Mouse (Mus musculus) hindbrain, embryonic 16.5 days (tissue): Measurements from ENCODE around the gene Pde10a. TPM values are rescaled to one million over a fixed set of nuclear protein-coding genes. Genes with fewer than 3 reads are reported as not detected.

ENCODE experiments used
- ATAC-seq: fragments of 200-750 bp; cut with Nextera tagmentation; 2 replicates; pipeline ENCODE4 v1.8.0; 2017; ENCODE audit warnings: moderate TSS enrichment, moderate library complexity
- H3K27ac ChIP-seq: fragments of 300-500 bp; sonication (generic); 2 replicates; pipeline ENCODE4 v1.5.1; 2014; ENCODE audit warnings: low read depth, mild to moderate bottlenecking, control low read depth, low read length, moderate library complexity
- H3K27me3 ChIP-seq: fragments of 300-500 bp; sonication (generic); replicated peaks from 2 replicates; pipeline ENCODE4 v1.6.1; 2014; ENCODE audit warnings: low read length; ENCODE audit not compliant: control insufficient read depth, insufficient read depth
- H3K36me3 ChIP-seq: fragments of 300-500 bp; sonication (generic); 2 replicates; pipeline ENCODE4 v1.6.1; 2014; ENCODE audit warnings: mild to moderate bottlenecking, low read length, moderate library complexity, mixed read lengths; ENCODE audit not compliant: control insufficient read depth, insufficient read depth
- H3K4me1 ChIP-seq: fragments of 300-500 bp; sonication (generic); 2 replicates; pipeline ENCODE4 v1.6.1; 2014; ENCODE audit warnings: low read depth, low read length; ENCODE audit not compliant: control insufficient read depth, insufficient read depth
- H3K4me2 ChIP-seq: fragments of 300-500 bp; sonication (generic); 2 replicates; pipeline ENCODE4 v1.6.1; 2014; ENCODE audit warnings: mild to moderate bottlenecking, low read length, control low read depth, moderate library complexity
- H3K4me3 ChIP-seq: fragments of 300-500 bp; sonication (generic); 2 replicates; pipeline ENCODE4 v1.5.1; 2014; ENCODE audit warnings: mild to moderate bottlenecking, low read length, control low read depth, moderate library complexity
- H3K9ac ChIP-seq: fragments of 300-500 bp; sonication (generic); 2 replicates; pipeline ENCODE4 v1.6.1; 2014; ENCODE audit warnings: low read depth, mild to moderate bottlenecking, control low read depth, low read length, moderate library complexity
- H3K9me3 ChIP-seq: fragments of 300-500 bp; sonication (generic); 2 replicates; pipeline ENCODE4 v1.6.1; 2014; ENCODE audit warnings: mild to moderate bottlenecking, low read length, moderate library complexity; ENCODE audit not compliant: control insufficient read depth
- WGBS: fragments of 180-500 bp; shearing (Covaris S2); extraction: QIAGEN DNeasy Blood & Tissue Kit; methylation state at CpG from one replicate; pipeline ENCODE4 v1.1.7; 2014; 5-methylcytosine and 5-hydroxymethylcytosine counted together
- polyA plus RNA-seq: library from polyadenylated mRNA; unstranded; fragments of >200 nt; fragmentation: Nextera tagmentation; extraction: Ambion mirVana; gene quantifications from 2 replicates; pipeline ENCODE4 v1.2.1, GENCODE M21; 2015

The Pde10a gene
- polyA plus RNA-seq, 1 experiment from 2014 or later = 11.3 TPM

- Histone ChIP-seq H3K36me3 (no peaks in the 10 kb centered on the region), H3K9ac (no peak overlapping the region), H3K27ac (no peak overlapping the region), H3K27me3 (no peaks in the 10 kb centered on the region), H3K9me3 (no peaks in the 10 kb centered on the region), H3K4me2 (no peak overlapping the region), H3K4me3 (no peak overlapping the region), H3K4me1 (no peaks in the 10 kb centered on the region)
- ATAC-seq = no peak
- WGBS = 77% methylated on average over 8 of the region's 8 CpGs
Observed at GRCm38 (mm10) chr17:8724464-8724974, 199.3 kb downstream of the Pde10a start.

GRCm38 (mm10) chr17:8728646-8729045, 203.5 kb downstream of the Pde10a start:
- Histone ChIP-seq H3K9me3 (no peaks in the 10 kb centered on the region), H3K4me1 (no peaks in the 10 kb centered on the region), H3K36me3 (no peaks in the 10 kb centered on the region), H3K9ac (no peak overlapping the region), H3K27me3 (no peaks in the 10 kb centered on the region), H3K27ac (no peak overlapping the region), H3K4me2 (no peak overlapping the region), H3K4me3 (no peak overlapping the region)
- ATAC-seq = no peak
- WGBS = 42% methylated on average over 7 of the region's 7 CpGs

GRCm38 (mm10) chr17:8729808-8730207, 204.6 kb downstream of the Pde10a start:
- no peak overlapping the region for H3K4me3 ChIP-seq
- H3K27me3 ChIP-seq = no peaks in the 10 kb centered on the region
- no peaks in the 10 kb centered on the region for H3K9me3 ChIP-seq
- no peak for ATAC-seq
- no peak overlapping the region for H3K4me2 ChIP-seq
- H3K9ac ChIP-seq = no peak overlapping the region
- H3K36me3 ChIP-seq = no peaks in the 10 kb centered on the region
- no peak overlapping the region for H3K27ac ChIP-seq
- 82% methylated on average over 7 of the region's 7 CpGs for WGBS
- H3K4me1 ChIP-seq = no peaks in the 10 kb centered on the region

- no peaks in the 10 kb centered on the region for H3K9me3 ChIP-seq
- no peak overlapping the region for H3K9ac ChIP-seq
- ATAC-seq = no peak
- no peaks in the 10 kb centered on the region for H3K36me3 ChIP-seq
- H3K4me3 ChIP-seq = no peak overlapping the region
- no peaks in the 10 kb centered on the region for H3K4me1 ChIP-seq
- no peak overlapping the region for H3K27ac ChIP-seq
- H3K27me3 ChIP-seq = no peaks in the 10 kb centered on the region
- H3K4me2 ChIP-seq = no peak overlapping the region
- 56% methylated on average over 6 of the region's 6 CpGs for WGBS
Observed at GRCm38 (mm10) chr17:8731073-8731472, 205.9 kb downstream of the Pde10a start.

GRCm38 (mm10) chr17:8736259-8736658, 211.1 kb downstream of the Pde10a start:
- Histone ChIP-seq H3K9me3 (no peaks in the 10 kb centered on the region), H3K4me3 (no peak overlapping the region), H3K27ac (no peak overlapping the region), H3K27me3 (no peaks in the 10 kb centered on the region), H3K9ac (no peak overlapping the region), H3K36me3 (no peaks in the 10 kb centered on the region), H3K4me2 (no peak overlapping the region), H3K4me1 (no peaks in the 10 kb centered on the region)
- WGBS = 45% methylated on average over 6 of the region's 6 CpGs
- no peak; the same call in 1 of the 2 replicates for ATAC-seq

- no peaks in the 10 kb centered on the region for H3K27me3 ChIP-seq
- no peak for ATAC-seq
- 85% methylated on average over 3 of the region's 3 CpGs for WGBS
- H3K4me3 ChIP-seq = no peak overlapping the region
- no peaks in the 10 kb centered on the region for H3K4me1 ChIP-seq
- H3K4me2 ChIP-seq = no peak overlapping the region
- H3K9me3 ChIP-seq = no peaks in the 10 kb centered on the region
- H3K27ac ChIP-seq = no peak overlapping the region
- no peak overlapping the region for H3K9ac ChIP-seq
- H3K36me3 ChIP-seq = no peaks in the 10 kb centered on the region
Observed at GRCm38 (mm10) chr17:8742772-8743171, 217.6 kb downstream of the Pde10a start.

GRCm38 (mm10) chr17:8745334-8745733, 220.2 kb downstream of the Pde10a start:
- 58% methylated on average over 1 of the region's 1 CpGs for WGBS
- H3K36me3 ChIP-seq = no peaks in the 10 kb centered on the region
- no peak for ATAC-seq
- no peaks in the 10 kb centered on the region for H3K9me3 ChIP-seq
- no peaks in the 10 kb centered on the region for H3K4me1 ChIP-seq
- no peaks in the 10 kb centered on the region for H3K27me3 ChIP-seq
- no peak overlapping the region for H3K27ac ChIP-seq
- H3K4me3 ChIP-seq = no peak overlapping the region
- no peak overlapping the region for H3K9ac ChIP-seq
- H3K4me2 ChIP-seq = no peak overlapping the region

- 87% methylated on average over 4 of the region's 4 CpGs for WGBS
- Histone ChIP-seq H3K4me2 (no peak overlapping the region), H3K9ac (no peak overlapping the region), H3K4me3 (no peak overlapping the region), H3K4me1 (no peaks in the 10 kb centered on the region), H3K36me3 (no peaks in the 10 kb centered on the region), H3K27ac (no peak overlapping the region), H3K27me3 (no peaks in the 10 kb centered on the region), H3K9me3 (no peaks in the 10 kb centered on the region)
- no peak for ATAC-seq
Observed at GRCm38 (mm10) chr17:8749426-8749825, 224.3 kb downstream of the Pde10a start.

GRCm38 (mm10) chr17:8757576-8757975, 232.4 kb downstream of the Pde10a start:
- Histone ChIP-seq H3K27me3 (no peaks in the 10 kb centered on the region), H3K36me3 (no peaks in the 10 kb centered on the region), H3K4me3 (no peak overlapping the region), H3K27ac (no peak overlapping the region), H3K9me3 (no peaks in the 10 kb centered on the region), H3K4me1 (no peaks in the 10 kb centered on the region), H3K4me2 (no peak overlapping the region), H3K9ac (no peak overlapping the region)
- WGBS = 97% methylated on average over 5 of the region's 5 CpGs
- ATAC-seq = no peak

- 35% methylated on average over 1 of the region's 1 CpGs for WGBS
- no peak overlapping the region for H3K4me2 ChIP-seq
- H3K9me3 ChIP-seq = no peaks in the 10 kb centered on the region
- no peaks in the 10 kb centered on the region for H3K4me1 ChIP-seq
- no peak overlapping the region for H3K27ac ChIP-seq
- H3K9ac ChIP-seq = no peak overlapping the region
- no peak overlapping the region for H3K4me3 ChIP-seq
- no peaks in the 10 kb centered on the region for H3K27me3 ChIP-seq
- H3K36me3 ChIP-seq = no peaks in the 10 kb centered on the region
- ATAC-seq = no peak
Observed at GRCm38 (mm10) chr17:8763248-8763647, 238.1 kb downstream of the Pde10a start.
